Mouse (Mus musculus) G1E (cell line): ENCODE data around the gene Tsr1. TPM values are rescaled to one million over a fixed set of nuclear protein-coding genes. Genes with fewer than 3 reads are reported as not detected.

ENCODE experiments used
- ATAC-seq: 2 replicates; pipeline ENCODE4 v1.8.0; 2016; ENCODE audit warnings: mild to moderate bottlenecking; ENCODE audit not compliant: insufficient number of reproducible peaks, poor library complexity, low FRiP score, severe bottlenecking; ENCODE audit errors: extremely low read depth
- DNase-seq: peaks from one replicate; pipeline ENCODE4 v3.0.0; 2012; ENCODE audit warnings: low spot score
- H3K27me3 ChIP-seq: 2 replicates; pipeline ENCODE4 v1.6.1; 2012; ENCODE audit warnings: mild to moderate bottlenecking, low read length, inconsistent platforms; ENCODE audit not compliant: insufficient read depth
- H3K36me3 ChIP-seq: replicated peaks from 2 replicates; pipeline ENCODE3; 2012; ENCODE audit warnings: mild to moderate bottlenecking, inconsistent platforms
- H3K4me1 ChIP-seq: 2 replicates; pipeline ENCODE4 v1.6.1; 2012; ENCODE audit warnings: low read depth, low read length, inconsistent platforms, mixed read lengths; ENCODE audit not compliant: insufficient read depth
- H3K4me3 ChIP-seq: 2 replicates; pipeline ENCODE4 v1.5.1; 2012; ENCODE audit warnings: low read depth, mild to moderate bottlenecking, inconsistent platforms, low read length, moderate library complexity, mixed read lengths
- H3K9me3 ChIP-seq: replicated peaks from 2 replicates; pipeline ENCODE4 v1.6.1; 2012; ENCODE audit warnings: inconsistent platforms
- CTCF ChIP-seq: IDR thresholded peaks from 2 replicates; pipeline ENCODE4 v1.5.1; 2012; ENCODE audit warnings: low read depth, low read length, inconsistent platforms, mixed read lengths
- GATA1 ChIP-seq: IDR thresholded peaks from 2 replicates; pipeline ENCODE4 v1.6.1; 2012; ENCODE audit warnings: borderline replicate concordance, low read length, inconsistent platforms, mixed read lengths
- GATA2 ChIP-seq: IDR thresholded peaks from 2 replicates; pipeline ENCODE4 v1.6.1; 2012; ENCODE audit warnings: low read depth, low read length, inconsistent platforms, borderline replicate concordance
- POLR2AphosphoS5 ChIP-seq: IDR thresholded peaks from 2 replicates; pipeline ENCODE4 v1.6.1; 2012; ENCODE audit warnings: low read depth, low read length, inconsistent platforms; ENCODE audit not compliant: insufficient replicate concordance
- TAL1 ChIP-seq: conservative IDR thresholded peaks from 2 replicates; pipeline ENCODE4 v1.6.1; 2012; ENCODE audit warnings: low read depth, low read length, inconsistent platforms, mixed read lengths
- polyA plus RNA-seq: library from polyadenylated mRNA; stranded (reverse); fragments of >175 nt; gene quantifications from 2 replicates; pipeline ENCODE4 v1.2.3, GENCODE M21; 2012
- total RNA-seq, 2 experiments: library from RNA; stranded (forward) in 1 of 2; stranded (reverse) in 1 of 2; fragments of 200-1000 nt in 1 of 2; fragments of >200 nt in 1 of 2; fragmentation: Nextera tagmentation in 1 of 2; gene quantifications; 2 replicates each; pipeline ENCODE4 v1.2.3; 2014 to 2017

Tsr1 gene
- total and polyA plus RNA-seq, 3 experiments: 38.4 to 74.6 (median 41.2) TPM

GRCm38 (mm10) chr11:74956006-74956405 is 58.1 kb downstream of the Tsr1 start:
- no peak for TF ChIP-seq GATA1
- TF ChIP-seq TAL1: no peak
- TF ChIP-seq POLR2AphosphoS5: no peak
- TF ChIP-seq CTCF: no peak
- TF ChIP-seq GATA2: no peak

GRCm38 (mm10) chr11:74957600-74957999 is 59.7 kb downstream of the Tsr1 start:
- no peak for ATAC-seq
- H3K4me1 ChIP-seq: peaks cover 13% of the 10 kb centered on the region
- no peaks in the 10 kb centered on the region for H3K9me3 ChIP-seq
- H3K27me3 ChIP-seq: no peaks in the 10 kb centered on the region
- H3K36me3 ChIP-seq: peaks cover 59% of the 10 kb centered on the region
- no peak for DNase-seq
- no peak for TF ChIP-seq TAL1
- no peak for TF ChIP-seq GATA2
- no peak for TF ChIP-seq POLR2AphosphoS5
- no peak for TF ChIP-seq GATA1
- no peak for TF ChIP-seq CTCF
- H3K4me3 ChIP-seq: no peak overlapping the region

More at GRCm38 (mm10) chr11:74956006-74956405, 58.1 kb downstream of the Tsr1 start:
- H3K4me3 ChIP-seq: no peak overlapping the region
- no peak for DNase-seq
- no peaks in the 10 kb centered on the region for H3K27me3 ChIP-seq
- ATAC-seq: no peak
- no peaks in the 10 kb centered on the region for H3K9me3 ChIP-seq
- peaks cover 13% of the 10 kb centered on the region for H3K4me1 ChIP-seq
- H3K36me3 ChIP-seq: peaks cover 65% of the 10 kb centered on the region

Other genes starting within 250 kb of the Tsr1 start
- gene Cluh, start 248.6 kb upstream of the Tsr1 start, total RNA-seq (2014; fragmentation: Nextera tagmentation): 36.2 and 37.9 TPM in 2 replicates
- 19.4 and 27.2 TPM in 2 replicates for gene Cluh, start 248.6 kb upstream of the Tsr1 start, total RNA-seq (2017)
- gene Cluh, start 248.6 kb upstream of the Tsr1 start, polyA plus RNA-seq: 53.7 and 60.3 TPM in 2 replicates
- gene Pafah1b1, start 173.4 kb upstream of the Tsr1 start, total RNA-seq (2014; fragmentation: Nextera tagmentation): 96.1 and 115 TPM in 2 replicates
- gene Pafah1b1, start 173.4 kb upstream of the Tsr1 start, total RNA-seq (2017): 80.9 and 91.5 TPM in 2 replicates
- 10.0 and 12.4 TPM in 2 replicates for gene Pafah1b1, start 173.4 kb upstream of the Tsr1 start, polyA plus RNA-seq
- gene Mettl16, start 127.2 kb upstream of the Tsr1 start, total RNA-seq (2014; fragmentation: Nextera tagmentation): 29.4 and 38.7 TPM in 2 replicates
- 32.6 and 36.1 TPM in 2 replicates for gene Mettl16, start 127.2 kb upstream of the Tsr1 start, total RNA-seq (2017)
- 16.6 and 22.9 TPM in 2 replicates for gene Mettl16, start 127.2 kb upstream of the Tsr1 start, polyA plus RNA-seq
- 19.6 and 28.1 TPM in 2 replicates for gene Mnt, start 67.2 kb upstream of the Tsr1 start, total RNA-seq (2014; fragmentation: Nextera tagmentation)
- 3.0 and 4.6 TPM in 2 replicates for gene Mnt, start 67.2 kb upstream of the Tsr1 start, total RNA-seq (2017)
- gene Mnt, start 67.2 kb upstream of the Tsr1 start, polyA plus RNA-seq: 117 and 145 TPM in 2 replicates
- gene Sgsm2, start 1.0 kb upstream of the Tsr1 start, total RNA-seq (2014; fragmentation: Nextera tagmentation): 7.4 and 9.7 TPM in 2 replicates
- gene Sgsm2, start 1.0 kb upstream of the Tsr1 start, total RNA-seq (2017): 4.7 and 5.2 TPM in 2 replicates
- gene Sgsm2, start 1.0 kb upstream of the Tsr1 start, polyA plus RNA-seq: 10.3 and 10.5 TPM in 2 replicates
- 42.1 and 54.4 TPM in 2 replicates for gene Smg6, start 27.8 kb downstream of the Tsr1 start, total RNA-seq (2014; fragmentation: Nextera tagmentation)
- 15.2 and 17.4 TPM in 2 replicates for gene Smg6, start 27.8 kb downstream of the Tsr1 start, total RNA-seq (2017)
- 51.7 and 54.3 TPM in 2 replicates for gene Smg6, start 27.8 kb downstream of the Tsr1 start, polyA plus RNA-seq
- gene Srr, start 27.9 kb downstream of the Tsr1 start, total RNA-seq (2014; fragmentation: Nextera tagmentation): 24.7 and 27.3 TPM in 2 replicates
- 4.4 and 6.0 TPM in 2 replicates for gene Srr, start 27.9 kb downstream of the Tsr1 start, total RNA-seq (2017)
- gene Srr, start 27.9 kb downstream of the Tsr1 start, polyA plus RNA-seq: 2.8 and 3.0 TPM in 2 replicates